Mouse (Mus musculus) T-cell, adult 2 months (primary cell): ENCODE data around the gene Ptma.
"Not testable (repeated sequence)": the region's sequence is repeated elsewhere in the genome, so short reads cannot be mapped to it uniquely, and the experiment has no call there.

Experiments used
- DNase-seq: peaks from one replicate; pipeline ENCODE4 v3.0.0; 2022; ENCODE audit warnings: low spot score

Gene Ptma

GRCm38 (mm10) chr1:86526116-86526788, at the start of gene Ptma:
Gene Ptma (plus strand): TSS chr1:86526726.
- DNase-seq = peak; percentile 100

GRCm38 (mm10) chr1:86477738-86478285, 48.7 kb upstream of the Ptma start:
- no peak for DNase-seq

- DNase-seq = no peak
Observed at GRCm38 (mm10) chr1:86479099-86479825, 47.3 kb upstream of the Ptma start.

- DNase-seq = no peak
Observed at GRCm38 (mm10) chr1:86480288-86480687, 46.2 kb upstream of the Ptma start.

GRCm38 (mm10) chr1:86480735-86481447, 45.6 kb upstream of the Ptma start:
- no peak for DNase-seq

GRCm38 (mm10) chr1:86481468-86481867, 45.1 kb upstream of the Ptma start:
- DNase-seq = no peak

- DNase-seq = no peak
Observed at GRCm38 (mm10) chr1:86482288-86482687, 44.2 kb upstream of the Ptma start.

GRCm38 (mm10) chr1:86482761-86483160, 43.8 kb upstream of the Ptma start:
- no peak for DNase-seq

- no peak for DNase-seq
Observed at GRCm38 (mm10) chr1:86485346-86485745, 41.2 kb upstream of the Ptma start.

GRCm38 (mm10) chr1:86485858-86486257, 40.7 kb upstream of the Ptma start:
- DNase-seq = not testable (repeated sequence)

- DNase-seq = no peak
Observed at GRCm38 (mm10) chr1:86486703-86487294, 39.7 kb upstream of the Ptma start.

GRCm38 (mm10) chr1:86487295-86487907, 39.1 kb upstream of the Ptma start:
- DNase-seq = peak; percentile 99

GRCm38 (mm10) chr1:86487908-86488314, 38.6 kb upstream of the Ptma start:
- no peak for DNase-seq

GRCm38 (mm10) chr1:86488326-86488725, 38.2 kb upstream of the Ptma start:
- DNase-seq = peak; percentile 17

GRCm38 (mm10) chr1:86488774-86489173, 37.8 kb upstream of the Ptma start:
- no peak for DNase-seq

GRCm38 (mm10) chr1:86489901-86490300, 36.6 kb upstream of the Ptma start:
- no peak for DNase-seq

GRCm38 (mm10) chr1:86490697-86491096, 35.8 kb upstream of the Ptma start:
- no peak for DNase-seq

GRCm38 (mm10) chr1:86491533-86492094, 34.9 kb upstream of the Ptma start:
- DNase-seq = no peak

GRCm38 (mm10) chr1:86492095-86493070, 34.1 kb upstream of the Ptma start:
- no peak for DNase-seq

- DNase-seq = no peak
Observed at GRCm38 (mm10) chr1:86493783-86494182, 32.7 kb upstream of the Ptma start.
